Comparison of ENCODE assay signal across 17 mouse cellular contexts in genomic region chr11:96297968-96298635, GRCm38 (mm10). TPM values are rescaled to one million over a fixed set of nuclear protein-coding genes. Genes with fewer than 3 reads are reported as not detected.
DNase-seq lines count a peak whose midpoint lies in the region; ATAC-seq and TF ChIP-seq lines count a peak whose summit lies in the region.
"Had no signal": no experiment of that assay in that cellular context is flagged by ENCODE, and none has a peak within 500 bp of the region (broad histone marks: within the 10 kb centered on the region; RNA-seq: fewer than 3 reads in every experiment).

No protein-coding gene starts in this region.

- peak overlapping the region; percentile 84 for H3K4me2 ChIP-seq in lung, embryonic 14.5 days
- H3K4me2 ChIP-seq in intestine, postnatal 0 days (replicated peaks; ENCODE audit: low read depth): peak overlapping the region; percentile 82
- H3K4me2 ChIP-seq in stomach, postnatal 0 days (replicated peaks; ENCODE audit: low read depth): peak overlapping the region; percentile 50; the same call in 1 of the 2 replicates
- H3K4me2 ChIP-seq: forebrain, embryonic 15.5 days had no signal

- H3K9me3 ChIP-seq in lung, embryonic 14.5 days (ENCODE audit: low read depth, low read length): no peaks in the 10 kb centered on the region
- H3K9me3 ChIP-seq in intestine, postnatal 0 days (ENCODE audit: control insufficient read depth): no peaks in the 10 kb centered on the region
- H3K9me3 ChIP-seq in stomach, postnatal 0 days (ENCODE audit: control insufficient read depth, low read length): no peaks in the 10 kb centered on the region
- H3K9me3 ChIP-seq: forebrain, embryonic 15.5 days had no signal

- ATAC-seq in lung, embryonic 14.5 days (ENCODE audit: insufficient read depth): no peak
- ATAC-seq in intestine, postnatal 0 days: no peak
- ATAC-seq in stomach, postnatal 0 days (ENCODE audit: low FRiP score, low TSS enrichment): no peak
- ATAC-seq: forebrain, embryonic 15.5 days had no signal

- no peak overlapping the region; the same call in 1 of the 2 replicates for H3K9ac ChIP-seq in lung, embryonic 14.5 days
- H3K9ac ChIP-seq in intestine, postnatal 0 days (ENCODE audit: low read depth, low read length): no peak overlapping the region
- no peak overlapping the region for H3K9ac ChIP-seq in stomach, postnatal 0 days (ENCODE audit: low read length)
- H3K9ac ChIP-seq: forebrain, embryonic 15.5 days had no signal

- TF ChIP-seq CTCF in lung, embryonic 14.5 days (IDR thresholded peaks at IDR 0.05; ENCODE audit: low read depth): no peak
- no peak for TF ChIP-seq CTCF in intestine, postnatal 0 days (IDR thresholded peaks at IDR 0.05; ENCODE audit: low read depth)
- no peak for TF ChIP-seq CTCF in stomach, postnatal 0 days (IDR thresholded peaks at IDR 0.05; ENCODE audit: low read depth)
- TF ChIP-seq CTCF in layer of hippocampus, adult 2 months (conservative IDR thresholded peaks at IDR 0.05): no peak

- no peak overlapping the region for H3K27ac ChIP-seq in lung, embryonic 14.5 days (ENCODE audit: low read depth)
- no peak overlapping the region for H3K27ac ChIP-seq in intestine, postnatal 0 days (ENCODE audit: low read depth, low read length)
- H3K27ac ChIP-seq in stomach, postnatal 0 days (replicated peaks): no peak overlapping the region
- no peak overlapping the region for H3K27ac ChIP-seq in layer of hippocampus, adult 2 months
- H3K27ac ChIP-seq: forebrain, embryonic 15.5 days had no signal

- H3K4me1 ChIP-seq in lung, embryonic 14.5 days (ENCODE audit: insufficient read depth): 0 out of 2 replicates have a peak, but pooled peaks cover 4% of the 10 kb centered on the region
- no peaks in the 10 kb centered on the region; the same call in 1 of the 2 replicates for H3K4me1 ChIP-seq in intestine, postnatal 0 days (replicated peaks; ENCODE audit: control insufficient read depth, insufficient read depth, low read length)
- H3K4me1 ChIP-seq in stomach, postnatal 0 days (replicated peaks; ENCODE audit: control insufficient read depth, insufficient read depth): no peaks in the 10 kb centered on the region
- H3K4me1 ChIP-seq: forebrain, embryonic 15.5 days had no signal

- H3K27me3 ChIP-seq in lung, embryonic 14.5 days (ENCODE audit: insufficient read depth, low read length): peaks cover 91% of the 10 kb centered on the region
- peaks cover 84% of the 10 kb centered on the region for H3K27me3 ChIP-seq in intestine, postnatal 0 days (replicated peaks; ENCODE audit: control insufficient read depth, insufficient read depth, low read length)
- peaks cover 4% of the 10 kb centered on the region; the same call in 1 of the 2 replicates for H3K27me3 ChIP-seq in stomach, postnatal 0 days (ENCODE audit: control insufficient read depth, insufficient read depth, low read length)

- 27% methylated on average over 11 of the region's 11 CpGs for WGBS in lung, embryonic 14.5 days
- WGBS in intestine, postnatal 0 days: 45% methylated on average over 11 of the region's 11 CpGs
- 22% methylated on average over 11 of the region's 11 CpGs for WGBS in stomach, postnatal 0 days

- peak; percentile 14 for DNase-seq in adrenal gland, postnatal 25 days
- no peak for DNase-seq in adrenal gland, postnatal 4 days (ENCODE audit: low spot score in 2 of 2)
- DNase-seq in lung, embryonic 14.5 days: no peak
- DNase-seq in lung, postnatal 36 days: no peak
- DNase-seq in stomach, postnatal 0 days (ENCODE audit: low spot score): no peak
- no peak for DNase-seq in heart, adult 11 months
- no peak for DNase-seq in layer of hippocampus, adult 2 months (ENCODE audit: low spot score in 2 of 2)
- DNase-seq: cerebellum, adult 9-11 months; embryo, embryonic 11 days; heart, postnatal 36 days had no signal

- no peaks in the 10 kb centered on the region for H3K36me3 ChIP-seq in lung, embryonic 14.5 days (ENCODE audit: insufficient read depth)
- no peaks in the 10 kb centered on the region for H3K36me3 ChIP-seq in intestine, postnatal 0 days (ENCODE audit: control insufficient read depth, insufficient read depth)
- H3K36me3 ChIP-seq in stomach, postnatal 0 days (ENCODE audit: control insufficient read depth, insufficient read depth, low read length): no peaks in the 10 kb centered on the region
- H3K36me3 ChIP-seq: forebrain, embryonic 15.5 days had no signal

- H3K4me3 ChIP-seq in lung, embryonic 14.5 days (ENCODE audit: low read depth, low read length): no peak overlapping the region
- peak overlapping the region; percentile 53; the same call in 1 of the 2 replicates for H3K4me3 ChIP-seq in intestine, postnatal 0 days (ENCODE audit: low read depth, low read length)
- H3K4me3 ChIP-seq in stomach, postnatal 0 days (ENCODE audit: low read depth, low read length): no peak overlapping the region
- H3K4me3 ChIP-seq in layer of hippocampus, adult 2 months: no peak overlapping the region
- H3K4me3 ChIP-seq: forebrain, embryonic 15.5 days had no signal

- TF ChIP-seq EP300 in stomach, postnatal 0 days (optimal IDR thresholded peaks at IDR 0.05): no peak

RNA-seq across cellular contexts. Expression of gene Hoxb5, which starts 5.0 kb away (rescaled TPM):
- 36.5 and 36.8 TPM in 2 replicates for total RNA-seq in adrenal gland, postnatal 25 days (2021)
- total RNA-seq in adrenal gland, postnatal 4 days (2021): 10 to 100 TPM; 26.5 to 27.8 TPM
- 65.9 and 76.1 TPM in 2 replicates for polyA plus RNA-seq in lung, embryonic 14.5 days (2014; fragmentation: Nextera tagmentation; extraction: Ambion mirVana)
- 14.7 and 15.8 TPM in 2 replicates for polyA plus RNA-seq in intestine, postnatal 0 days (2015; fragmentation: Nextera tagmentation; extraction: Ambion mirVana)
- polyA plus RNA-seq in stomach, postnatal 0 days (2015; fragmentation: Nextera tagmentation; extraction: Ambion mirVana): 7.5 and 8.2 TPM in 2 replicates
- total RNA-seq in layer of hippocampus, adult 2 months (2021): not detected
- total RNA-seq: layer of hippocampus, postnatal 25 days; left cerebral cortex, postnatal 36 days; megakaryocyte-erythroid progenitor cell, adult 5-6 weeks; monocyte, adult 5-6 weeks had no signal
- polyA plus RNA-seq: forebrain, embryonic 15.5 days had no signal

RNA-seq across cellular contexts. Expression of gene Hoxb6, which starts 5.8 kb away (rescaled TPM):
- total RNA-seq in adrenal gland, postnatal 25 days (2021): 74.4 and 78.8 TPM in 2 replicates
- total RNA-seq in adrenal gland, postnatal 4 days (2021): 10 to 100 TPM; 43.6 to 47.9 TPM
- polyA plus RNA-seq in lung, embryonic 14.5 days (2014; fragmentation: Nextera tagmentation; extraction: Ambion mirVana): 19.7 and 24.4 TPM in 2 replicates
- 5.7 and 6.4 TPM in 2 replicates for polyA plus RNA-seq in intestine, postnatal 0 days (2015; fragmentation: Nextera tagmentation; extraction: Ambion mirVana)
- polyA plus RNA-seq in stomach, postnatal 0 days (2015; fragmentation: Nextera tagmentation; extraction: Ambion mirVana): 6.9 and 7.9 TPM in 2 replicates
- not detected for total RNA-seq in layer of hippocampus, adult 2 months (2021)
- total RNA-seq: heart, adult 8-10 months; heart, postnatal 36 days; layer of hippocampus, postnatal 25 days; left cerebral cortex, postnatal 36 days; megakaryocyte-erythroid progenitor cell, adult 5-6 weeks; monocyte, adult 5-6 weeks had no signal
- polyA plus RNA-seq: forebrain, embryonic 15.5 days had no signal

RNA-seq across cellular contexts. Expression of gene Hoxb7, which starts 11.7 kb away (rescaled TPM):
- total RNA-seq in adrenal gland, postnatal 25 days (2021): 54.7 and 58.6 TPM in 2 replicates
- total RNA-seq in adrenal gland, postnatal 4 days (2021): 10 to 100 TPM; 39.4 to 49.8 TPM
- 2.1 and 3.5 TPM in 2 replicates for polyA plus RNA-seq in lung, embryonic 14.5 days (2014; fragmentation: Nextera tagmentation; extraction: Ambion mirVana)
- 7.6 and 8.5 TPM in 2 replicates for polyA plus RNA-seq in intestine, postnatal 0 days (2015; fragmentation: Nextera tagmentation; extraction: Ambion mirVana)
- polyA plus RNA-seq in stomach, postnatal 0 days (2015; fragmentation: Nextera tagmentation; extraction: Ambion mirVana): 5.5 and 6.0 TPM in 2 replicates
- not detected for total RNA-seq in layer of hippocampus, adult 2 months (2021)
- total RNA-seq: heart, adult 8-10 months; heart, postnatal 36 days; layer of hippocampus, postnatal 25 days; left cerebral cortex, postnatal 36 days; megakaryocyte-erythroid progenitor cell, adult 5-6 weeks; monocyte, adult 5-6 weeks had no signal
- polyA plus RNA-seq: forebrain, embryonic 15.5 days had no signal

RNA-seq across cellular contexts. Expression of gene Hoxb8, which starts 16.4 kb away (rescaled TPM):
- total RNA-seq in adrenal gland, postnatal 25 days (2021): 84.9 and 94.6 TPM in 2 replicates
- total RNA-seq in adrenal gland, postnatal 4 days (2021): 10 to 100 TPM; 58.4 to 61.2 TPM
- polyA plus RNA-seq in lung, embryonic 14.5 days (2014; fragmentation: Nextera tagmentation; extraction: Ambion mirVana): 0.99 and 1.4 TPM in 2 replicates
- 1.0 and 1.1 TPM in 2 replicates for polyA plus RNA-seq in intestine, postnatal 0 days (2015; fragmentation: Nextera tagmentation; extraction: Ambion mirVana)
- polyA plus RNA-seq in stomach, postnatal 0 days (2015; fragmentation: Nextera tagmentation; extraction: Ambion mirVana): 0.42 and 0.83 TPM in 2 replicates
- total RNA-seq in layer of hippocampus, adult 2 months (2021): not detected
- total RNA-seq: heart, adult 8-10 months; heart, postnatal 36 days; layer of hippocampus, postnatal 25 days; left cerebral cortex, postnatal 36 days; megakaryocyte-erythroid progenitor cell, adult 5-6 weeks; monocyte, adult 5-6 weeks had no signal
- polyA plus RNA-seq: forebrain, embryonic 15.5 days had no signal

RNA-seq across cellular contexts. Expression of gene Hoxb4, which starts 20.0 kb away (rescaled TPM):
- total RNA-seq in adrenal gland, postnatal 25 days (2021): 27.6 and 31.5 TPM in 2 replicates
- total RNA-seq in adrenal gland, postnatal 4 days (2021): 10 to 100 TPM; 19.8 to 22.0 TPM
- polyA plus RNA-seq in lung, embryonic 14.5 days (2014; fragmentation: Nextera tagmentation; extraction: Ambion mirVana): 3.8 and 3.9 TPM in 2 replicates
- 1.1 and 1.5 TPM in 2 replicates for polyA plus RNA-seq in intestine, postnatal 0 days (2015; fragmentation: Nextera tagmentation; extraction: Ambion mirVana)
- 1.2 and 1.6 TPM in 2 replicates for polyA plus RNA-seq in stomach, postnatal 0 days (2015; fragmentation: Nextera tagmentation; extraction: Ambion mirVana)
- not detected for total RNA-seq in layer of hippocampus, adult 2 months (2021)
- total RNA-seq: layer of hippocampus, postnatal 25 days; left cerebral cortex, postnatal 36 days had no signal
- polyA plus RNA-seq: forebrain, embryonic 15.5 days had no signal

Comparison
In these comparisons a context has a peak if more than half of its experiments do, and no peak if none do; other contexts are left out.
1. RNA of gene Hoxb5, which starts 5.0 kb away (total RNA-seq): 36.5 to 36.8 TPM in adrenal gland, postnatal 25 days and 26.5 to 27.8 TPM in adrenal gland, postnatal 4 days; not detected in layer of hippocampus, adult 2 months; every median in the first group is over 10 times any median in the second.
2. RNA of gene Hoxb6, which starts 5.8 kb away (total RNA-seq): 74.4 to 78.8 TPM in adrenal gland, postnatal 25 days and 43.6 to 47.9 TPM in adrenal gland, postnatal 4 days; not detected in layer of hippocampus, adult 2 months; every median in the first group is over 10 times any median in the second.
3. RNA of gene Hoxb7, which starts 11.7 kb away (total RNA-seq): 54.7 to 58.6 TPM in adrenal gland, postnatal 25 days and 39.4 to 49.8 TPM in adrenal gland, postnatal 4 days; not detected in layer of hippocampus, adult 2 months; every median in the first group is over 10 times any median in the second.
4. Peak in every context shown above with its lines, with median percentiles within 50 percentile points of each other: H3K4me2 ChIP-seq.